Mouse (Mus musculus) activated CD4-positive, CD25-positive, alpha-beta regulatory T cell, adult 9 weeks (primary cell): ENCODE results near the gene Abi2. TPM values are rescaled to one million over a fixed set of nuclear protein-coding genes. Genes with fewer than 3 reads are reported as not detected.

ENCODE experiments used
- polyA plus RNA-seq: library from polyadenylated mRNA; unstranded; fragments of 100-300 nt; shearing (Covaris generic); gene quantifications from one replicate; pipeline ENCODE4 v1.2.1, GENCODE M21; 2017

The Abi2 gene
- polyA plus RNA-seq: 21.4 TPM

DNA sequence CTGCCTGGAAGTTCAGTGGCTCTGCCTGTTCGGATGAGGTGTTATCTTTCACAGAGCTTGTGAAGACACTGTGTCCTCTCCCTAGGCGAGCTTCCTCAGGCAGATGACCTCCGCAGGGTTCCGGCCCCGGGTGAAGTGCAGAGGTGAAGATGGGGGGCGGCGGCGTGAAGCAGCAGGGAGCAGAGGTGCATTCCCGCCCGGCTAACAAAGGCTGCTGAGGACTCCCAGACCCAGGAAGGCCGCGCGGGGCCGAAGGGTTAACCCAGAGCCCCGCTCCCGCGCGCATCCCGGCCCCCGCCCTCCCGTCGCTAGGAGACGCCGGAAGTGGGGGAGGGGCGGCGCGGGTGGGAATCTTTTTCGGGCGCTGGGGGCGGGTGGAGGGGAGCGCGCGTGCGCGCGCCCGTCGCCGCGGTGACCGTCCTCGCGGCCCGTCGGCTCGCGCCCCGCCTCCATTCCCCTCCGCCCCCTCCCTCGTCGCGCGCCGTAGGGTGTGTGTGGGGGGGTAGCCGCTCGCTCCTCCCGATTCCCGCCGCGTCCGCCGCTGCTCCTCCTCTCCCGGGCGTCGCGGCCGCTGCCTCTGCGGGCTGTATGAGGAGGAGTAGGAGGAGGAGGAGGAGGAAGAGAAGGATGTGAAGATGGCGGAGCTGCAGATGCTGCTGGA is at the start of gene Abi2:
Abi2 (plus strand) TSS at position 452 of the 661 bp plus-strand sequence.

Other genes with a start within 250 kb of the Abi2 start
- gene Nbeal1, start 229.0 kb upstream of the Abi2 start, polyA plus RNA-seq: 13.6 TPM
- gene Cyp20a1, start 66.3 kb upstream of the Abi2 start, polyA plus RNA-seq: 20.5 TPM
- gene Raph1, start 157.5 kb downstream of the Abi2 start, polyA plus RNA-seq: 2.7 TPM